Mouse (Mus musculus) heart, embryonic 14.5 days (tissue): Measurements from ENCODE around the gene Tbc1d16. TPM values are rescaled to one million over a fixed set of nuclear protein-coding genes. Genes with fewer than 3 reads are reported as not detected.

Experiments
- ATAC-seq: fragments of 200-750 bp; cut with Nextera tagmentation; 2 replicates; pipeline ENCODE4 v1.8.0; 2017; ENCODE audit warnings: low read depth, moderate TSS enrichment; ENCODE audit not compliant: insufficient number of reproducible peaks, insufficient read depth, low FRiP score
- H3K27ac ChIP-seq, 2 experiments: fragments of 200-500 bp in 1 of 2; fragments of 300-500 bp in 1 of 2; sonication (generic) in 1 of 2; replicated peaks in 1 of 2; 2 replicates each; pipeline ENCODE4 v1.5.1; 2012 to 2014; ENCODE audit warnings: low read depth in 2 of 2, low read length in 2 of 2, control low read depth in 1 of 2, mild to moderate bottlenecking in 1 of 2, mixed read lengths in 1 of 2; ENCODE audit not compliant: control insufficient read depth in 1 of 2, insufficient read depth in 1 of 2
- H3K27me3 ChIP-seq: fragments of 300-500 bp; sonication (generic); 2 replicates; pipeline ENCODE4 v1.6.1; 2014; ENCODE audit warnings: mild to moderate bottlenecking, low read length, control low read depth; ENCODE audit not compliant: control insufficient read depth, insufficient read depth
- H3K36me3 ChIP-seq: fragments of 300-500 bp; sonication (generic); 2 replicates; pipeline ENCODE4 v1.6.1; 2014; ENCODE audit warnings: mild to moderate bottlenecking, control low read depth, low read length, mixed read lengths; ENCODE audit not compliant: control insufficient read depth, insufficient read depth
- H3K4me1 ChIP-seq, 2 experiments: fragments of 200-500 bp in 1 of 2; fragments of 300-500 bp in 1 of 2; sonication (generic) in 1 of 2; 2 replicates each; pipeline ENCODE4 v1.6.1; 2012 to 2014; ENCODE audit warnings: low read length in 2 of 2, control low read depth in 1 of 2, mixed read lengths in 1 of 2; ENCODE audit not compliant: control insufficient read depth in 2 of 2, insufficient read depth in 2 of 2
- H3K4me2 ChIP-seq: fragments of 300-500 bp; sonication (generic); 2 replicates; pipeline ENCODE4 v1.6.1; 2014; ENCODE audit warnings: mild to moderate bottlenecking, low read length
- H3K4me3 ChIP-seq, 2 experiments: fragments of 200-500 bp in 1 of 2; fragments of 300-500 bp in 1 of 2; sonication (generic) in 1 of 2; 2 replicates each; pipeline ENCODE4 v1.5.1; 2012 to 2014; ENCODE audit warnings: low read length in 2 of 2, mild to moderate bottlenecking in 2 of 2, control low read depth in 1 of 2, low read depth in 1 of 2, moderate library complexity in 1 of 2; ENCODE audit not compliant: control insufficient read depth in 1 of 2, insufficient read depth in 1 of 2
- H3K9ac ChIP-seq: fragments of 300-500 bp; sonication (generic); 2 replicates; pipeline ENCODE4 v1.6.1; 2014; ENCODE audit warnings: mild to moderate bottlenecking, low read length
- H3K9me3 ChIP-seq: fragments of 300-500 bp; sonication (generic); 2 replicates; pipeline ENCODE4 v1.6.1; 2016; ENCODE audit warnings: low read length, control low read depth; ENCODE audit not compliant: control insufficient read depth
- WGBS: fragments of 180-500 bp; shearing (Covaris S2); extraction: QIAGEN DNeasy Blood & Tissue Kit; methylation state at CpG from one replicate; pipeline ENCODE4 v1.1.7; 2014; 5-methylcytosine and 5-hydroxymethylcytosine counted together
- microRNA-seq: library from miRNA; unstranded; fragments of <30 nt; microRNA quantifications from one replicate; pipeline ENCODE4, GENCODE M21; 2016
- polyA plus RNA-seq: library from polyadenylated mRNA; unstranded; fragments of >200 nt; fragmentation: Nextera tagmentation; extraction: Ambion mirVana; gene quantifications from 2 replicates; pipeline ENCODE4 v1.2.1, GENCODE M21; 2014

Tbc1d16 gene
- polyA plus RNA-seq, 1 experiment from 2014 or later: 10.3 TPM

DNA sequence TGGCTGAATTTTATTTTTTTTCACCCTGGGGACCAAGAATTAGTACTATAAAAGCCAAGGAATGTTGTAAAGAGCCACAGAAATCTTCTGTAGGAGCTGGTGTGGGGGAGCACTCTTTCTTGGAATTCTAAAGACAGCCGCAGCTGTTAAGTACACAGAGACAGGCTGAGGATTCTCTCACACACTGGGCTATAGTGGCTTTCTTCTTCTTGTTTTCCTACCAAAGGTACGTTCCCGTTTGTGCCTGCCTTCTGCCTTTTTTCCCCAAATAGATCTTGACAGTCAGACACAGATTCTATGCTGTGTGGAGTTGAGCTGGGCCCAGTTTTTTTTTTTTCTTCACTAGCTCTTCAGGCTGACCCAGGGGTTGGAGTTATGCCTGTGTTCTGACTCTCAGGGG is 132.9 kb downstream of the Tbc1d16 start:
- Histone ChIP-seq H3K9me3 (no peaks in the 10 kb centered on the region), H3K36me3 (no peaks in the 10 kb centered on the region), H3K4me3 (no peak overlapping the region), H3K27me3 (0 out of 2 replicates have a peak, but pooled peaks cover under 1% of the 10 kb centered on the region), H3K4me2 (no peak overlapping the region), H3K27ac (no peak overlapping the region), H3K9ac (no peak overlapping the region), H3K4me1 (peaks cover 5 to 9% of the 10 kb centered on the region in 2 experiments; a peak in 3 of 4 replicates)
- no peak for ATAC-seq
- WGBS: 33% methylated on average over 3 of the region's 3 CpGs

DNA sequence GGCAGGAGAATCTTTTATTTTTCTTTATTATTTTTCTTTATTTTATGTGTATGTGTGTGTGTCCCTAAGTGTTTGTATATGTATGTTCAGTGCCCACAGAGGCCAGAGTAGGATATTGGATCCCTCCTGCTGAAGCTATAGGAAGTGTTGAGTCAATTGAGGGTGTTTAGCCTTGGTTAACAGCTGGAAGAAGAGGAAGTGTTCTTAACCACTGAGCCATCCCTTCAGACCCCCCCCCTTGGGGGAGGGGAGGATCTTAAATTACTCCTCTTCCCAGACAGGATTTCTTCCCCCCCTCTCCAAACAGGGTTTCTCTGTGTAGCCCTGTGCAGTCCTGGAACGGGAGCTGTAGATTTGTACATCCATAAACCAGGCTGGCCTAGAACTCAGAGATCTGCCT is 135.0 kb downstream of the Tbc1d16 start:
- no peak overlapping the region for H3K9ac ChIP-seq
- H3K4me1 ChIP-seq: peaks cover 11 to 25% of the 10 kb centered on the region in 2 experiments; a peak in 3 of 4 replicates
- H3K9me3 ChIP-seq: no peaks in the 10 kb centered on the region
- H3K4me3 ChIP-seq: no peak overlapping the region
- 67% methylated on average over 1 of the region's 1 CpGs for WGBS
- no peak for ATAC-seq
- H3K36me3 ChIP-seq: no peaks in the 10 kb centered on the region
- peaks cover 17% of the 10 kb centered on the region for H3K27me3 ChIP-seq
- no peak overlapping the region for H3K4me2 ChIP-seq
- H3K27ac ChIP-seq: no peak overlapping the region

Small RNA genes within 50 kb of the gene (microRNA-seq; reads per million reads assigned to microRNA genes)
- not detected for gene Mir6934

Other genes starting within 250 kb of the Tbc1d16 start
- not detected in 2 replicates for gene Enpp7, start 240.3 kb downstream of the Tbc1d16 start, polyA plus RNA-seq
- gene Cbx2, start 205.5 kb downstream of the Tbc1d16 start, polyA plus RNA-seq: 9.8 and 11.9 TPM in 2 replicates
- gene Cbx8, start 187.5 kb downstream of the Tbc1d16 start, polyA plus RNA-seq: 9.3 and 9.6 TPM in 2 replicates
- gene Cbx4, start 142.3 kb downstream of the Tbc1d16 start, polyA plus RNA-seq: 6.5 and 9.2 TPM in 2 replicates
- 1.8 and 1.9 TPM in 2 replicates for gene Ccdc40, start 73 bp upstream of the Tbc1d16 start, polyA plus RNA-seq
- gene Gaa, start 39.4 kb upstream of the Tbc1d16 start, polyA plus RNA-seq: 73.6 and 75.7 TPM in 2 replicates
- gene Eif4a3, start 71.6 kb upstream of the Tbc1d16 start, polyA plus RNA-seq: 263 and 280 TPM in 2 replicates
- 0.39 and 0.51 TPM in 2 replicates for gene Card14, start 79.3 kb upstream of the Tbc1d16 start, polyA plus RNA-seq
- gene Sgsh, start 127.0 kb upstream of the Tbc1d16 start, polyA plus RNA-seq: 6.9 and 7.4 TPM in 2 replicates
- 10.5 and 11.0 TPM in 2 replicates for gene Slc26a11, start 127.1 kb upstream of the Tbc1d16 start, polyA plus RNA-seq
- 12.0 and 12.4 TPM in 2 replicates for gene Rnf213, start 164.6 kb upstream of the Tbc1d16 start, polyA plus RNA-seq